ENCODE assay signal across 7 mouse cellular contexts in genomic region chr4:132563965-132564364, GRCm38 (mm10). TPM values are rescaled to one million over a fixed set of nuclear protein-coding genes. Genes with fewer than 3 reads are reported as not detected.
DNase-seq lines count a peak whose midpoint lies in the region; ATAC-seq and TF ChIP-seq lines count a peak whose summit lies in the region.

TSS of gene Ptafr (plus strand) at chr4:132564067.

- H3K9ac ChIP-seq in intestine, postnatal 0 days (ENCODE audit: low read depth, low read length) = no peak within 1 kb of the TSS
- H3K9ac ChIP-seq in forebrain, embryonic 13.5 days = no peak within 1 kb of the TSS

- 0 out of 2 replicates have a peak, but pooled peaks cover 4% of the 10 kb centered on the region for H3K4me1 ChIP-seq in intestine, postnatal 0 days (replicated peaks; ENCODE audit: control insufficient read depth, insufficient read depth, low read length)
- H3K4me1 ChIP-seq in forebrain, embryonic 13.5 days = no peaks in the 10 kb centered on the region

- no peaks in the 10 kb centered on the region for H3K27me3 ChIP-seq in intestine, postnatal 0 days (replicated peaks; ENCODE audit: control insufficient read depth, insufficient read depth, low read length)
- H3K27me3 ChIP-seq in forebrain, embryonic 13.5 days = no peaks in the 10 kb centered on the region

- peak within 1 kb of the TSS; percentile 28 for H3K27ac ChIP-seq in intestine, postnatal 0 days (ENCODE audit: low read depth, low read length)
- no peak within 1 kb of the TSS for H3K27ac ChIP-seq in forebrain, embryonic 13.5 days

- no peak for ATAC-seq in intestine, postnatal 0 days
- ATAC-seq in forebrain, embryonic 13.5 days = no peak

- WGBS in intestine, postnatal 0 days = 34% methylated on average over 4 of the region's 4 CpGs
- WGBS in forebrain, embryonic 13.5 days = 42% methylated on average over 4 of the region's 4 CpGs

- no peaks in the 10 kb centered on the region; the same call in 1 of the 2 replicates for H3K36me3 ChIP-seq in intestine, postnatal 0 days (ENCODE audit: control insufficient read depth, insufficient read depth)
- H3K36me3 ChIP-seq in forebrain, embryonic 13.5 days (ENCODE audit: poor library complexity, severe bottlenecking) = no peaks in the 10 kb centered on the region

- H3K4me2 ChIP-seq in intestine, postnatal 0 days (replicated peaks; ENCODE audit: low read depth) = peak within 1 kb of the TSS; percentile 28; the same call in 1 of the 2 replicates
- no peak within 1 kb of the TSS for H3K4me2 ChIP-seq in forebrain, embryonic 13.5 days

- H3K4me3 ChIP-seq in intestine, postnatal 0 days (ENCODE audit: low read depth, low read length) = no peak within 1 kb of the TSS
- H3K4me3 ChIP-seq in forebrain, embryonic 13.5 days = no peak within 1 kb of the TSS

- H3K9me3 ChIP-seq in intestine, postnatal 0 days (ENCODE audit: control insufficient read depth) = no peaks in the 10 kb centered on the region
- H3K9me3 ChIP-seq in forebrain, embryonic 13.5 days (replicated peaks) = no peaks in the 10 kb centered on the region

- TF ChIP-seq CTCF in intestine, postnatal 0 days (IDR thresholded peaks at IDR 0.05; ENCODE audit: low read depth) = 0 out of 2 replicates have a peak, but pooled peaks have one; percentile 10

- peak; percentile 56 to 66 for DNase-seq in right cerebral cortex, postnatal 10 days (ENCODE audit: low spot score in 2 of 2)
- no peak for DNase-seq in right cerebral cortex, adult 18-20 months
- DNase-seq in gastrocnemius, postnatal 10 days = peak; percentile 14
- DNase-seq in monocyte, adult 2 months (ENCODE audit: low read depth in 1 of 2, low spot score in 2 of 2) = peak; percentile 70 to 79
- no peak for DNase-seq in cerebellum, adult 8-10 months

RNA-seq across cellular contexts. Expression of gene Ptafr, which starts in this region (rescaled TPM):
- 1 to 10 TPM; 2.0 to 2.8 TPM for total RNA-seq in gastrocnemius, postnatal 10 days (2021)
- 4.7 and 5.2 TPM in 2 replicates for polyA plus RNA-seq in intestine, postnatal 0 days (2015; fragmentation: Nextera tagmentation; extraction: Ambion mirVana)
- 0.13 and 0.35 TPM in 2 replicates for polyA plus RNA-seq in forebrain, embryonic 13.5 days (2015; fragmentation: Nextera tagmentation; extraction: Ambion mirVana)

Comparison
In these comparisons a context has a peak if more than half of its experiments do, and no peak if none do; other contexts are left out.
1. DNase-seq: peak in right cerebral cortex, postnatal 10 days (2 of 2), gastrocnemius, postnatal 10 days (single experiment) and monocyte, adult 2 months (2 of 2); none in right cerebral cortex, adult 18-20 months (single experiment) and cerebellum, adult 8-10 months (single experiment).